Mouse (Mus musculus) layer of hippocampus, adult 9-11 months (tissue): Measurements from ENCODE around the gene Rnf26.
"Not testable (repeated sequence)": the region's sequence is repeated elsewhere in the genome, so short reads cannot be mapped to it uniquely, and the experiment has no call there.

Experiments used
- DNase-seq: peaks from one replicate; pipeline ENCODE4 v3.0.0; 2022

Gene Rnf26

DNA sequence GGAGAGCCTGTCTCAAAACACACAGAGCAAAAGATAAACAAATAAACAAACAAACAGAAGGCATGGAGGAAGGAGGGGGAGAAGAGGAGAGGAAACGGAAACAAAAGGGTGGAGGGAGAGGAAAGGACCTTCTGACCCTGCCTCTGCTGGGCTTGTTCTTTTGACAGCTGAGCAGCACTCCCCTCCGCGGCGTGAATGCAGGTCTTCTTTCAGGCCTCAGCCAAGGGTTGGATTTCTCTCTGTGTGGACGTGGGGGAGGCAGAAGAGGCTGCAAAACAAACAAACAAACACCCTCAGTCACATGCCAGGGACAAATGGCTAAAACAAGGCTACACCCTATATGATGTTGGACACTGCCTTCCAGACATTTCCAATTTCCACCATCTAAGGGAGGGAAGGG, 11.7 kb upstream of the Rnf26 start:
- DNase-seq, result no peak

- DNase-seq, result no peak
Measured at GRCm38 (mm10) chr9:44124317-44124716, 11.0 kb upstream of the Rnf26 start.

GRCm38 (mm10) chr9:44119948-44120465, 6.7 kb upstream of the Rnf26 start:
- no peak for DNase-seq

- no peak for DNase-seq
Measured at GRCm38 (mm10) chr9:44119011-44119410, 5.7 kb upstream of the Rnf26 start.

DNA sequence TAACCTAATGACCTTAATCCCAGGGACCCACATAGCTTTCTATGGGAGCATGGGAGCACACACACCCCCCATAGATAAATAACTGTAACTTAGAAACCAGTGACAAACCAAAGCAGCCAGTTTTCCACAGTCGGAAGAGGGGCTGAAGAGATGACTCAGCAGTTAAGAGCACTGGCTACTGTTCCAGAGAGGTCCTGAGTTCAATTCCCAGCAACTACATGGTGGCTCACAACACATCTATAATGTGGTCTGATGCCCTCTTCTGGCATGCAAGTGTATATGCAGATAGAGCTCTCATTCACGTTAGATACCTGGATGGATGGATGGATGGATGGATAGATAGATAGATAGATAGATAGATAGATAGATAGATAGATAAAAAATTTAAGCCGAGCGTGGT, 2.9 kb upstream of the Rnf26 start:
- no peak for DNase-seq

GRCm38 (mm10) chr9:44115599-44115998, 2.3 kb upstream of the Rnf26 start:
- no peak for DNase-seq

- no peak for DNase-seq
Measured at GRCm38 (mm10) chr9:44114453-44114852, 1.1 kb upstream of the Rnf26 start.

- DNase-seq, result not testable (repeated sequence)
Measured at GRCm38 (mm10) chr9:44111909-44112308, 1.4 kb downstream of the Rnf26 start.

- DNase-seq, result peak; percentile 67
Measured at GRCm38 (mm10) chr9:44109360-44110095, 3.8 kb downstream of the Rnf26 start.

DNA sequence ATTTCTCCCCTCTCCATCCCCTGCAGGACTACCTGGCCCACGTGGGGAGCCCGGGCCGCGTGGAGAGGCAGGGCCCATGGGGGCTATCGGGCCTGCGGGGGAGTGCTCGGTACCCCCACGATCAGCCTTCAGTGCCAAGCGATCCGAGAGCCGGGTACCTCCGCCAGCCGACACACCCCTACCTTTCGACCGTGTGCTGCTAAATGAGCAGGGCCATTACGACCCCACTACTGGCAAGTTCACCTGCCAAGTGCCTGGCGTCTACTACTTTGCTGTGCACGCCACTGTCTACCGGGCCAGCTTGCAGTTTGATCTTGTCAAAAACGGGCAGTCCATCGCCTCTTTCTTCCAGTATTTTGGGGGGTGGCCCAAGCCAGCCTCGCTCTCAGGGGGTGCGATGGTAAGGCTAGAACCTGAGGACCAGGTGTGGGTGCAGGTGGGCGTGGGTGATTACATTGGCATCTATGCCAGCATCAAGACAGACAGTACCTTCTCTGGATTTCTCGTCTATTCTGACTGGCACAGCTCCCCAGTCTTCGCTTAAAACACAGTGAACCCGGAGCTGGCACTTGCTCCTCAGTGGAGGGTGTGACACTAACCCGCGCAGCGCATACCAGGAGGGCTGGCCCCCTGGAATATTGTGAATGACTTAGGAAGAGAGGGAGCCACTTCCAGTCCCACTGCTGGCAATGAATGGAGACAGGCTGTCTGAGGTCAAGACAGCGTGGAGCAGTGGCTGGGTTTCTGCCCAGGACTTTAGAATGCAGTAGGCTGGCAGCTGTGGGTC, 4.9 kb downstream of the Rnf26 start:
- no peak for DNase-seq

GRCm38 (mm10) chr9:44107557-44108179, 5.6 kb downstream of the Rnf26 start:
- no peak for DNase-seq

GRCm38 (mm10) chr9:44107110-44107509, 6.2 kb downstream of the Rnf26 start, which contains the start of gene C1qtnf5:
Gene C1qtnf5, plus strand, starts transcription at chr9:44107245.
- DNase-seq, result peak; percentile 82

GRCm38 (mm10) chr9:44106596-44106995, 6.7 kb downstream of the Rnf26 start:
- DNase-seq, result no peak

DNA sequence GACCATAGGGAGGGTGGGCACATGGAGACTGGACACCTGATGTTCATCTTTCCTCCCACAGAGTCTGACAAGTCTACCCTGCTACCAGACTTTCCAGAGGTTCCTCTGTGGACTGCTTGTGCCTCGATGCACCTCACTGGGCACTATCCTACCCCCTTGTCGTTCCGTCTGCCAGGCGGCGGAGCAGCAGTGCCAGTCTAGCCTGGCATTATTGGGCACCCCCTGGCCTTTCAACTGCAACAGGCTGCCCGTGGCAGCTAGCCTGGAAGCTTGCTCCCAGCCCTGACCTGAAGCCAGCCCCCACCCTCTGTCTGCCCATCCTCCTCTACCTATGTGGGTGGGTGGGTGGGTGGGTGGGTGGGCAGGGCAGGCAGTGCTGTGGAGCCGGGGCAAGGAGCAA, 7.1 kb downstream of the Rnf26 start:
- DNase-seq, result no peak

DNA sequence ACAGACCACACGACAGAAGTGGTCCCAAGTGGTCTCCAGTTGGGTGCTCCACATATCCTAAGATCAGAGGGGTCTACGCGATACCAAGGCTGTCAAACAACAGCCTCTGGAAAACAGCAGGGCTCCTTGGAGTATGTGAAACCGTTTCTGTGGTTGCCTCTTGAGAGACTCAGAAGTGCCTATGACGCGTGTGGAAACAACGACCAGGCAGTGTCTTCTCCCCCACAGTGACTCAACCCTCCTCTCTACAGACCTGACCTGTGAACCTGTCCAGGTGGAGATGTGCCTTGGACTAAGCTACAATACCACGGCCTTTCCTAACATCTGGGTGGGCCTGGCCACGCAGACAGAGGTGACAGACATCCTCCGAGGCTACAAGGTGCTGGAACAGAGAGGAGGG, 7.5 kb downstream of the Rnf26 start:
- DNase-seq, result no peak

- DNase-seq, result no peak
Measured at GRCm38 (mm10) chr9:44104881-44105280, 8.4 kb downstream of the Rnf26 start.

- DNase-seq, result no peak
Measured at GRCm38 (mm10) chr9:44101490-44101889, 11.8 kb downstream of the Rnf26 start, which contains the start of gene Mfrp. Gene Mfrp, plus strand, starts transcription at chr9:44101729.

- peak; percentile 79 for DNase-seq
Measured at GRCm38 (mm10) chr9:44096536-44096935, 16.8 kb downstream of the Rnf26 start.

- DNase-seq, result no peak
Measured at GRCm38 (mm10) chr9:44095781-44096180, 17.5 kb downstream of the Rnf26 start.

DNA sequence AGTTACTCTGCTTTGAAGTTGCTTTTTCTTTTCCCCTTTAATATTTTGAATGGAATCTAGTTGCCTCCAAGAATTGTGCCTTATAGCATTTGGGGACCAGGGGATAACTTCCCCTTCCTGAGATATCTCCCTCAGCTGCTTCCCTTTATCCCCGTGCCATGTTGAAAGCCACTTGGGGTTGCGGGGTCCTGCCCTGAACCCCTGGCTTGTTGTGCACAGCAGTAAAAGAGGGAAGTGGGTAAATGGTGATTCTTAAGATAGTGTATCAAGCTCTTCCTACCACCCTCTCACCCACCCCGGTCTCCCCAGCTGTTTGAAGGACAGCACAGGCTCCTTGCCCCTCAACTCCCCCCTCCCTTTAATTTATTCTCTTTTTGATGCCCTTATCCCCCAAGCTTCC, 18.6 kb downstream of the Rnf26 start:
- DNase-seq, result no peak

GRCm38 (mm10) chr9:44093612-44094503, 19.5 kb downstream of the Rnf26 start:
- DNase-seq, result peak; percentile 84

DNA sequence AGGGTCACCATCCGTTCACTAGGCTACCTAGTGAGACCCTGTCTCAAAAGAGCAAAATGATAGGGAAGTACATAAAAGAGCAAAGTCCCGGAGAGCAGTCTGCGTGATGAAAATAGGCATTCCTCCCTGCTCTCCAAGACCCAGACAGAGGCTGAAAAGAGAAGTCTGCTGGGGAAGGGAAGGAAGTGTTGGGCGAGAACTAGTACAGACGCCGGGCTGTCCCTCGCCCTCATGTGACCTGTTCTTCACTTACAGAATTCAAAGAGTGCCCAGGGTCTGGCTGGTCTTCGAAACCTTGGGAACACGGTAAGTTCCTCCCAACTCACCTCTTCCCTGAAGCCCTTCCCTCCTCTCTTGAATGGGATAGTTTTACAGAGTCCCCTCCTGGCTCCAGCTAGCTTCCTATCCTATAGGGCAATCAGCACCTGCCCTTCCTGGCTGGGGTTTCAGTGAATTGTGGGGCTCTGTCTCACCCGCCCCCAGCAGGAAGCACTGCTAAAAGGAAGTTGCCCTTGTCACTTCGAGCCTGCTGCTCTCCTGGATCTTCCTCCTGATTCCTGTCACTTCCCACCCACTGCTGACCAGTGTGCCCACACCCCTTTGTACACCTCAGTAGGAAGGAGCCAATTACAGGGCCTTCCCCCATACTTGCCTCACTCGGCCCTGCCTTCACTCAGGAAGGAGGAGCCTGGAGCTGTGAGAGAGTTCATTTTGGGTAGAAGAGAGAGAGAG, 24.3 kb downstream of the Rnf26 start:
- DNase-seq, result peak; percentile 81
